Mouse (Mus musculus) MEL-GATA-1-ER (cell line): Measurements from ENCODE around the gene Ap1b1.

Experiments
- DNase-seq: peaks from one replicate; pipeline ENCODE4 v3.0.0-alpha.2; 2012; ENCODE audit warnings: low read depth; ENCODE audit errors: extremely low read depth

Gene Ap1b1

GRCm38 (mm10) chr11:4986695-4987486 is at the start of gene Ap1b1:
Gene Ap1b1 (plus strand): TSS chr11:4986824.
- no peak for DNase-seq

DNA sequence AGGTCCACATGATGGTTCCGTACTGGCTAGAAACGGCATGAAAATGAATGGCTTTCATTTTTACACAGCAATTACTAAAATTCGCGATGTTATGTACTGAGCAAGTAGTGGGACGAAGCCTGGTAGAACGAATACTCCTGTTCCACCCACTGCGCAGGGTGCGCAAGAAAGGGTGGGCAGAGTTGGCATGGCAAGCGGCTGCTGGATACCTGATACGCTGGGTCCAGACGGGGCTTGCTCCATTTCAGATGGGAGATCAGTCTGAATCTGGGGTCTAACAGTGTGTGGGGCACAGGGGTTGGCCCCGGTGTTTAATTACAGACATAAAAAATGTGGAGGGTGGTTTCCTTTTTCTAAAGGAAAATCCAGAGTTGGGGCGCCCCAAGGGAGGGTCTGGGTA is 40.1 kb upstream of the Ap1b1 start:
- no peak for DNase-seq

- no peak for DNase-seq
Measured at GRCm38 (mm10) chr11:4946947-4947812, 39.4 kb upstream of the Ap1b1 start.

DNA sequence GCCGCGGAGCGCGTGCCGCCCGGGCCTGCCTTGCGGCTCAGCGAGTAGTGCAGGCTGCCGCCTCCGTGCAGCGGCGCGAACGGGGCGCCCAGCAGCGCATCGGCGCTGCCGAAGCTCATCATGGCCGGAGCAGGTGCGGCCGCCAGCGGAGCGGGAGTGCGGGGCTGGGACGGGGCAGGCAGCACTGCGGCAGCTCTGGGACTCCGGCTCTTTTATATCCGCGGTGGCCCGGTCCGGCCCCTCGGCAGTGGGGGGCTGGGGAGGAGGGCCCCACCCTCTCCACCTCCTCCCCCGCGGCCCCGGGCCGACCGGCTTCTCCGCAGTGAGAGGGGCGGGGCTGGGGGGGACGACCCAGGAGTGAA is 38.8 kb upstream of the Ap1b1 start, which contains the start of gene Nefh:
Gene Nefh (minus strand): TSS at position 252 of the 362 bp plus-strand sequence.
- DNase-seq, result no peak

DNA sequence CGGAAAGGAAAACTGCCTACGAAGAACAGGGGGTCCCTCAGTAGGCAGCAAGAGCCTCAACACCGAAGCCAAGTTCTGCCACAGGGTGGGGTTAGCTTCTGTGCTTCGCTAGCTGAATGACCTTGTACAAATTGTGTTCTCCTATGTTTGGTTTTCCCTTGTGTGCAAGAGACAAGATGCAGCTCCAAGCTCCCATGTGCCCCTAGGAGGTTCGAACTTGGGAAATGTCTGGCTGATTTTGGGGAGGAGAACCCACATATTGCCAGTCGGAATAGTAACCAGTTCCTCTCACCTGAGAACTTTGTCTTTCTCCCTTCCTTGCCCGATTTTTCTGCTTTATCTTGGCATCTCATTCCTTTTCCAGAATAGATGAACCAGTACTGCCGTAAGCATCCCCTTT is 37.8 kb upstream of the Ap1b1 start:
- DNase-seq, result no peak

DNA sequence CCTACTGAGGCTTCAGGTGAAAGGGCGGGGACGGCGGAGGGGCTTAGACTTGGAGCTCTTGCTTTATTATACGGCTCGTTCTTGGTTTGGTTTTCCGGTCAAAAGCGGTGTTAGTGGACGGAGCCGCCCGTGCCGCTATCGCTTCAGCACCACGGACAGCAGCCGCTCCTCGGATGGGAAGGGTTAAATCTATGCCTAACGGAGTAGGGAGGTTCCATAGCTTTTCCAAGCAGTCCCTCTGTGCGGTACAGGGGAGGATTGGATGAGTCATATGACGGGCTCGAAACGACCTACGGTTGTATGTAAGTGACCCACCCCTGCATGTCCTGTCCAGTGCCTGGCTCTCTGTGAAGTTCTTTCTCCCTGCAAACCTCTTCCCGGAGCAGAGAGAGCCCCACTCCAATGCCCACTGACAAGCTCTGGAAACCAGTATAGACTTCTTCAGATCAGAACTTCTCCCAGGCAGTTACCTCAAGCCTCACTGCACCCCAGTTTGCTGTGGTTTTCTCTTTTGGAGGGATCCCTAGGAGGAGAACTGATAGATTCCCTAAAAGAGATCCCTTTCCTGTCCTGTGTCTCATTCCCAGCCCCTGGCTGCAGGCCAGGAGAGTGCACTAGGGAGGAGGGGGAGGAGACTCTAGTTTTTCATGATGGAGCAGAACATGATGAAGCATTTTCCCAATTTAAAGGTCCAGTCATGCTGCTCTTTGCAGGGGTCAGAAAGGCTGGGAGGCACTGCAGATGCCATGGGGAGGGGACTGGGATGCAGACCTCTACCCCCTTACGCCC is 37.2 kb upstream of the Ap1b1 start:
- no peak for DNase-seq

GRCm38 (mm10) chr11:4953401-4953800 is 33.2 kb upstream of the Ap1b1 start:
- DNase-seq, result no peak

- DNase-seq, result no peak
Measured at GRCm38 (mm10) chr11:4953918-4954317, 32.7 kb upstream of the Ap1b1 start.

DNA sequence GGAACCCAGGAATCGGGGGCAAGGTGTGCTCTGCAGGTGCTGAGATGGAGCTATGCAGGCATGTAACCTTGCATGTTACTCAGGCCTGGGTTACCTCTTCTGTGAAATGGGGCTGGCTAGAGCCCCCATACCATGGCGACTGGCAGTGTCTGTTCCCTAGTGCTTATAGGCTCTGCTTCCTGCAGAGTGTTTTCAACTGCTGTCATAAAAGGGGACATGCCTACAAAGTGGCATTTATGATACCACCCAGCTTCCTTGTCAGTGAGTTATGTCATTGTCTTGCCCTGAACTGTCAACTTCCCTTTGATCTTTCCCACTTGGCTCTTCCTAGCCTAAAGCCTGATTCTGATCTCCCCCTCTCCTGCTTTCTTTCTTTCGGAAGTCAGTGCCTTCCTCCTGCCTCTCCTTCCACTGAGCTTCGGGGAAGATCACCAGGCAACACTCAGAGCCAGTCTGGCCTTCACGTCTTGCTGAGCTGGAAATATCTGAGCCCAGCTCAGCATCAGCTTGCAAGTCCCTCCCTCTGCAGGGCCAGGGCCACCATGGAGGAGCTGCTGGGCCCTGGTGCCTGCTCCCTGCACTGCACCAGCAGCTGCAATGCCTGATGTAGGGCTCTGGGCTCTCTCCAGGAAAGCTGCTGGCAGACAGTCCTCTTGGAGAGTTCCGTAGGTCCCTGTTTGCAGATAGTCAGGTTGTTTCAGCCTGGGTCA is 23.4 kb upstream of the Ap1b1 start:
- no peak for DNase-seq

- DNase-seq, result no peak
Measured at GRCm38 (mm10) chr11:4966325-4966724, 20.3 kb upstream of the Ap1b1 start.

GRCm38 (mm10) chr11:4966888-4967287 is 19.7 kb upstream of the Ap1b1 start:
- DNase-seq, result no peak

DNA sequence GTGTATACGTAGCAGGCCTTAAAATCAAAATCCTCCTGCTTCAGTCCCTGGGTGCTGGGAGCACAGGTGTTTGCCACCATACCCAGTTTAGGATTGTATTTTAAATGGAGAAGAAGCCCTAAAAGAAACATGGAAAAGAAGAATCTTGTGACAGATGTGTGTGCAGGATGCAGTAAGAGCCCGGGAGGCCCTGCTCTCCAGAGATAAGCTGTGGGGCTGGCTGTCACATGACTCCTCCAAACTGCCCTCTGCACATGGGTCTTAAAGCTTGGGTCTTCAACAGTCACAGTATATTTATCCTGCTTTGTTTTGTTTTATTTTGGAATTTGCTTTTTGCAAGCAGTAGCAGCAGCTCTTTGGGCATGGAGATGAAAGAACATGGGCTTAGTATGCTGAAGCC is 19.1 kb upstream of the Ap1b1 start:
- DNase-seq, result no peak

GRCm38 (mm10) chr11:4968376-4968775 is 18.2 kb upstream of the Ap1b1 start:
- DNase-seq, result no peak

DNA sequence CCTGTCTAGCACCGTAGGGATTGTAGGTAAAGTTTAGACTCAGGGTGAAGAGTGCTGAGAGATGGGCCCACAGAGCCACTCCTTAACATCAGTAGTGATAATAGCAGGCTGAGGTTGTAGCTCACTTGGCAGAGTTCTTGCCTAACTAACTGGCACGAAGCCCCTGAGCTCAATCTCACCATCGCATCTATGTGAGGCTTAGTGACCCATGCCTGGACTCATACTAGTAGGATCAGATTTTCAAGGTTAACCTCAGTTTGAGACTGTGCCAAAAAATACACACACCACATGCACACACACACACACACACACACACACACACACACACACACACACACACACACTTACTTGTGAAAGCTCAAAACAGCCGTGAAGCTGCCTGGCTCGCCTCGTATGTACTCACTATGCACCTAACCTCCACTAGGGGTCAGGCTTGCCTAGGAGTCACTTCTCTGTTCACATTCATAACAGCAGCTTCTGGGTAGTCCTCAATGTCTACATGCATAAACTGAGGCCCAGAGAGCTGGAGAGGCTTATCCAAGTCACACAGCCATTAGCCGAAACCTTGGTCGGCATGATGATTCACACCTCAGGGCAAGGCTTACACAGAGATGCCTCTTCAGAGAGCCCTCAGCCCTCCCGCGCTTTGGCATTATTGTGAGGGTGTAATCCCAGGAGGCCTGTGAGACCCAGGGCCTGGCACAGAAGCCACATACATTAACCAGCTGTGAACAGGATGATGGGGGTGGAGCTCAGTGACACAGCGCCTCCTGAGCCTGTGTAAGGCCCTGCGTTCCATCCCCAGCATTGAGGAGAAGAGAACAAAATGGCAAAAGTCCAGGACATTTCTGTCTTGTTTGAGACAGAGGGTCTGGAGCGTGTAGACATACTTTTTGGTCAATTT is 13.4 kb upstream of the Ap1b1 start:
- peak; percentile 88 for DNase-seq

DNA sequence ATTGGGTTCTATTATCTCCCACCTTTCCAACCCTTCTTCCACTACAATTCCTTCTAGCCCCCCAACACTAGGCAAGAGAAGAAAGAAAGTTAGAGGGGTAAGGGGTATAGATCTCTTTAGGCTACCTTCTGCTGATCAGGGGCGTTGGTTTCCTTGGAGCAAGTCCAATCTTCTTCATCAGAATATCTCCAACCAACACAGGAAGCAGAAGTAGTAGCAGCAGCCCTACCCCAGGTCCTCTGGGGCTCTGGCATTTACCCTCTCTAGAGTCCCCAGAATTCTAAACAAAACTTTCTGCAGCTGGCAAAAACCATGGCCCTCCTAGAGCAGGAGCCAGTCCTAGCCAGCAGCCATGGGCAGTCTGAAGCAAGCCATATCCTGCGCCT is 12.8 kb upstream of the Ap1b1 start:
- DNase-seq, result no peak

DNA sequence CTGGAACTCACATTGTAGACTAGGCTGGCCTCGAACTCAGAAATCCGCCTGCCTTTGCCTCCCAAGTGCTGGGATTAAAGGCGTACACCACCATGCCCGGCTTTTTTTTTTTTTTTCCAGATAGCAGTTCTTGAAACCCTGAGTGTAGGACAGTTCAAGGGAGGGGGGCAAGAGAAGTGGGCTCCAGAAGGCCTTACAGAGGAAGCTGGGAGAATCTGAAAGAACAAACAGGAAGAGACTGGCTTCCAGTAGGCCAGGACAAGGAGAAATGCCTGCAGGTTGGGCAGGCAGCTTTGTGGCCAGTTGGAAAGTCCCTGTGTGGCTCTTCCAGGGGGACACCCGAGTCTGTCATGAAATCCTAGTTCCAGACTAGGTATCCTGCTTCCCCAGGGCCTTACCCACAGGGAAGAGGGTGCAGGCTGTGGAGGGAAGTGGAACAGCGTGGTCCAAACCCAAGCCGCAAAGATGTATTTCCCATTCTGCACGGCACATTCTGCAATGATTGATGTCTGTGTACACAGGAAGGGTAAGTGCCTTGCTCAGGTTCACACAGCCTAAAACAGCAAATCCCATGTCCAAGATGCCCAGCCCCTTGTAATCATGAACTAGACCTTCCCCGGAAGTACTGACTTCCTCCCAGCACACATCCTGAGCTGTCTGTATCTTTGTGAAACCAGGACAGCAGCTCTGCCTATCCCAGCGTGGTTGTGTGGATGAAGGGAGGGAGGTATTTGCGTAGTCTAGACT is 12.1 kb upstream of the Ap1b1 start:
- no peak for DNase-seq

DNA sequence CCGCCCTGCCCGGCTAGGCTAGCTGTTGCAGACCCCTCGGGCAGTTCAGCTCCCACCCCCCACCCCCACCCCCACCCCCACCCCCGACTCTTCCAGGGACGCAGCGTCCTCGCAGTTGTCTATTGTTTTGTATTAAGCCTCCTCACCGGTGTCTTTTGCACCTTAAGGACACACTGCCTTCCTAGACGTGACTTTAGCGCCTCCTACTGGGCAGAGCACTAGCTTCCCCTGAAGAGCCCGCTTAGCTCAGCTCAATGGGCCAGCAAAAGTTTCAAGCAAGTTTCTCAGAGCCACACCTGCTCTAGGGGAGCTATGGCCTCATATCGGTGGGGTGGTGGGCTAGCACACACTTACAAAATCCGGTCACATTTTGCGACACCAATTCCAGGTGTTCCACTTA is 11.0 kb upstream of the Ap1b1 start:
- no peak for DNase-seq

- no peak for DNase-seq
Measured at GRCm38 (mm10) chr11:4983010-4983409, 3.6 kb upstream of the Ap1b1 start.

- no peak for DNase-seq
Measured at GRCm38 (mm10) chr11:4983538-4983937, 3.1 kb upstream of the Ap1b1 start.
